In the genomic region with DNA sequence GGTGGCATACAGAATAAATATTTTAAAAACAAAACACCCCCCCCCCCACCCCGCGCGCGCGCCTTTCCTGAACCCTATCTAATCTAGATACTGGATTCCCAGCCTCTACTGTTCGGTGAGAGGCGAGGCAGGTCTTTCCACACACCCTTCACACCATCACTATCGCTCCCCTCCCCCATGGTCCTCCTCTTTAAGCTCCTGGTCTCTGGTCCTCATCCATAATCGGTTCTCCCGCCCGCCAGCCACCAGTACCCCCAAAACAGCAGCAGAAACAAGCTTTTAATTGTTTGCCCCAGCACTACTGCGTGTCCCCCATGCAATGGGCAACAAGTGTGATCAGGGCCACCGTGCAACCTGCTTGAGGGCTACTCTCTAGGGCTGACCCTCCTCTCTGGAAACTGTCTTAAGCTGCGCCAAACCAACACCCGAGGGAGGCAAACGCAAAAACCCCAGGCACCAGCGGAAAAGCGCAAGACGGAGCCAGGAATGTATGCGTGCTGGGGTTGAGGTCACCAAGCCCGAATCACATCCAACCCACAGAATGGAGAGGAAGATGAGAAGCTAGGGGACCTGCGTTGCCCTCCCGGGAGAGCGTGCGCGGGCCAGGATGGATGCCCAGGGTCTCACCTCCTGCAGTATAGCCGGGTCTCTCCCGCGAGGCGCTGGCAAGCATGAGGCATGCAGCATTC, we compare ENCODE assay signal across 9 mouse cellular contexts. TPM values are rescaled to one million over a fixed set of nuclear protein-coding genes. Genes with fewer than 3 reads are reported as not detected.
A peak's percentile ranks its signal among the peaks of the same experiment; 100 is the strongest.
DNase-seq lines count a peak whose midpoint lies in the region; ATAC-seq and TF ChIP-seq lines count a peak whose summit lies in the region.
"Had no signal": no experiment of that assay in that cellular context is flagged by ENCODE, and none has a peak within 500 bp of the region (broad histone marks: within the 10 kb centered on the region; RNA-seq: fewer than 3 reads in every experiment).

No protein-coding gene starts in this region.

- DNase-seq in adrenal gland, postnatal 25 days, result peak; percentile 11
- DNase-seq in adrenal gland, postnatal 36 days, result no peak
- DNase-seq in forebrain, embryonic 14.5 days (ENCODE audit: low spot score), result peak; percentile 44
- DNase-seq in kidney, postnatal 4 days, result peak; percentile 17 to 24
- DNase-seq in midbrain, embryonic 11.5 days (ENCODE audit: low spot score, missing footprints), result peak; percentile 96
- DNase-seq in stomach, postnatal 0 days (ENCODE audit: low spot score), result no peak
- DNase-seq in gastrocnemius, postnatal 14 days, result no peak

- H3K4me3 ChIP-seq in ES-Bruce4 (ENCODE audit: low read depth, low read length), result peak overlapping the region; percentile 29; the same call in 1 of the 2 replicates
- peak overlapping the region; percentile 75 for H3K4me3 ChIP-seq in forebrain, embryonic 14.5 days (ENCODE audit: low read depth, low read length)
- peak overlapping the region; percentile 58 for H3K4me3 ChIP-seq in midbrain, embryonic 11.5 days (ENCODE audit: low read depth, low read length)
- peak overlapping the region; percentile 56 for H3K4me3 ChIP-seq in stomach, postnatal 0 days (ENCODE audit: low read depth, low read length)

- TF ChIP-seq POLR2A in ES-Bruce4 (IDR thresholded peaks at IDR 0.05; ENCODE audit: insufficient read depth, low read length), result no peak

- peak; percentile 21; the same call in 1 of the 2 replicates for ATAC-seq in forebrain, embryonic 14.5 days
- ATAC-seq in midbrain, embryonic 11.5 days (ENCODE audit: low FRiP score), result peak; percentile 49
- ATAC-seq in stomach, postnatal 0 days (ENCODE audit: low FRiP score, low TSS enrichment), result 0 out of 2 replicates have a peak, but pooled peaks have one; percentile 21

- no peak for TF ChIP-seq CTCF in ES-Bruce4 (IDR thresholded peaks at IDR 0.05; ENCODE audit: low read depth, low read length)
- TF ChIP-seq CTCF in stomach, postnatal 0 days (IDR thresholded peaks at IDR 0.05; ENCODE audit: low read depth), result no peak

- no peak overlapping the region for H3K9ac ChIP-seq in ES-Bruce4 (ENCODE audit: low read depth, poor library complexity, severe bottlenecking)
- peak overlapping the region; percentile 90 for H3K9ac ChIP-seq in forebrain, embryonic 14.5 days (ENCODE audit: low read length)
- H3K9ac ChIP-seq in midbrain, embryonic 11.5 days (ENCODE audit: low read length), result peak overlapping the region; percentile 89
- H3K9ac ChIP-seq in stomach, postnatal 0 days (ENCODE audit: low read length), result no peak overlapping the region

- H3K9me3 ChIP-seq in ES-Bruce4 (replicated peaks; ENCODE audit: control insufficient read depth, insufficient read depth, low read length, poor library complexity, severe bottlenecking), result no peaks in the 10 kb centered on the region
- H3K9me3 ChIP-seq in forebrain, embryonic 14.5 days (replicated peaks; ENCODE audit: control insufficient read depth, low read length), result no peaks in the 10 kb centered on the region
- no peaks in the 10 kb centered on the region for H3K9me3 ChIP-seq in midbrain, embryonic 11.5 days (ENCODE audit: control insufficient read depth, low read length)
- no peaks in the 10 kb centered on the region for H3K9me3 ChIP-seq in stomach, postnatal 0 days (ENCODE audit: control insufficient read depth, low read length)

- peak overlapping the region; percentile 76 for H3K4me2 ChIP-seq in forebrain, embryonic 14.5 days (ENCODE audit: low read length)
- peak overlapping the region; percentile 96 for H3K4me2 ChIP-seq in midbrain, embryonic 11.5 days
- peak overlapping the region; percentile 99 for H3K4me2 ChIP-seq in stomach, postnatal 0 days (replicated peaks; ENCODE audit: low read depth)

- no peaks in the 10 kb centered on the region for H3K4me1 ChIP-seq in ES-Bruce4 (ENCODE audit: control insufficient read depth, insufficient read depth, low read length)
- H3K4me1 ChIP-seq in forebrain, embryonic 14.5 days (ENCODE audit: control insufficient read depth, insufficient read depth, low read length), result peaks cover 4% of the 10 kb centered on the region; the same call in 1 of the 2 replicates
- H3K4me1 ChIP-seq in midbrain, embryonic 11.5 days (ENCODE audit: control insufficient read depth, insufficient read depth, low read length), result peaks cover 8% of the 10 kb centered on the region
- no peaks in the 10 kb centered on the region for H3K4me1 ChIP-seq in stomach, postnatal 0 days (replicated peaks; ENCODE audit: control insufficient read depth, insufficient read depth)

- no peak overlapping the region for H3K27ac ChIP-seq in ES-Bruce4 (ENCODE audit: insufficient read depth, low read length)
- H3K27ac ChIP-seq in forebrain, embryonic 14.5 days (ENCODE audit: low read depth, low read length), result no peak overlapping the region
- no peak overlapping the region for H3K27ac ChIP-seq in midbrain, embryonic 11.5 days (ENCODE audit: low read depth, low read length)
- H3K27ac ChIP-seq in stomach, postnatal 0 days (replicated peaks), result no peak overlapping the region
- H3K27ac ChIP-seq: macrophage had no signal

- intact Hi-C loops in gastrocnemius, postnatal 14 days (cut with DNase I; ENCODE audit: low total_unique reads), result no loop called here

- TF ChIP-seq EP300 in ES-Bruce4 (IDR thresholded peaks at IDR 0.05; ENCODE audit: insufficient read depth, low read depth, low read length), result no peak
- no peak for TF ChIP-seq EP300 in stomach, postnatal 0 days (optimal IDR thresholded peaks at IDR 0.05)

- 5% methylated on average over 30 of the region's 30 CpGs for WGBS in forebrain, embryonic 14.5 days
- WGBS in midbrain, embryonic 11.5 days, result 6% methylated on average over 30 of the region's 30 CpGs
- WGBS in stomach, postnatal 0 days, result 7% methylated on average over 30 of the region's 30 CpGs

- 0 out of 2 replicates have a peak, but pooled peaks cover 6% of the 10 kb centered on the region for H3K27me3 ChIP-seq in ES-Bruce4 (ENCODE audit: control insufficient read depth, insufficient read depth, low read length, poor library complexity, severe bottlenecking)
- no peaks in the 10 kb centered on the region for H3K27me3 ChIP-seq in forebrain, embryonic 14.5 days (replicated peaks; ENCODE audit: control insufficient read depth, insufficient read depth, low read length)
- H3K27me3 ChIP-seq in midbrain, embryonic 11.5 days (ENCODE audit: control insufficient read depth, insufficient read depth, low read length), result no peaks in the 10 kb centered on the region; the same call in 1 of the 2 replicates
- H3K27me3 ChIP-seq in stomach, postnatal 0 days (ENCODE audit: control insufficient read depth, insufficient read depth, low read length), result no peaks in the 10 kb centered on the region

- H3K36me3 ChIP-seq in ES-Bruce4 (ENCODE audit: control insufficient read depth, insufficient read depth, low read length, poor library complexity, severe bottlenecking), result no peaks in the 10 kb centered on the region
- H3K36me3 ChIP-seq in forebrain, embryonic 14.5 days (ENCODE audit: control insufficient read depth, insufficient read depth, low read length), result peaks cover 11% of the 10 kb centered on the region; the same call in 1 of the 2 replicates
- H3K36me3 ChIP-seq in midbrain, embryonic 11.5 days (ENCODE audit: control insufficient read depth, insufficient read depth, low read length), result no peaks in the 10 kb centered on the region
- H3K36me3 ChIP-seq in stomach, postnatal 0 days (ENCODE audit: control insufficient read depth, insufficient read depth, low read length), result no peaks in the 10 kb centered on the region

RNA-seq across cellular contexts. Expression of a gene that starts 59.5 kb away (rescaled TPM):
- 17.9 and 30.1 TPM in 2 replicates for total RNA-seq in adrenal gland, postnatal 25 days (2021)
- 10 to 100 TPM; 16.1 to 18.6 TPM for total RNA-seq in adrenal gland, postnatal 36 days (2021)
- polyA plus RNA-seq in ES-Bruce4 (2011; ENCODE audit: insufficient read depth, insufficient read length, low read depth, missing spikeins), result not detected in 2 replicates
- polyA plus RNA-seq in forebrain, embryonic 14.5 days (2014; fragmentation: Nextera tagmentation; extraction: Ambion mirVana), result 20.5 and 25.7 TPM in 2 replicates
- polyA plus RNA-seq in midbrain, embryonic 11.5 days (2014; fragmentation: Nextera tagmentation; extraction: Ambion mirVana), result 5.2 and 8.0 TPM in 2 replicates
- 1.0 and 1.3 TPM in 2 replicates for polyA plus RNA-seq in stomach, postnatal 0 days (2015; fragmentation: Nextera tagmentation; extraction: Ambion mirVana)
- total RNA-seq in gastrocnemius, postnatal 14 days (2021), result 1 to 10 TPM; 2.1 to 2.5 TPM
- polyA plus RNA-seq: macrophage had no signal

Comparison
In these comparisons a context has a peak if more than half of its experiments do, and no peak if none do; other contexts are left out.
1. DNase-seq: peak in adrenal gland, postnatal 25 days (single experiment), forebrain, embryonic 14.5 days (single experiment), kidney, postnatal 4 days (2 of 2) and midbrain, embryonic 11.5 days (single experiment); none in adrenal gland, postnatal 36 days (0 of 2), stomach, postnatal 0 days (single experiment) and gastrocnemius, postnatal 14 days (single experiment).
2. H3K9ac ChIP-seq: peak in forebrain, embryonic 14.5 days (single experiment) and midbrain, embryonic 11.5 days (single experiment); none in ES-Bruce4 (single experiment) and stomach, postnatal 0 days (single experiment).
3. Peak in every context shown above with its lines, with median percentiles within 50 percentile points of each other: H3K4me3 ChIP-seq, ATAC-seq and H3K4me2 ChIP-seq.